Mouse (Mus musculus): Measurements from ENCODE around the gene Tfpt. TPM values are rescaled to one million over a fixed set of nuclear protein-coding genes. Genes with fewer than 3 reads are reported as not detected.

The Tfpt gene
- total and polyA plus RNA-seq, 3 experiments: 38.2 to 44.0 (median 40.2) TPM

- no peaks in the 10 kb centered on the region for H3K27me3 ChIP-seq (ENCODE audit: insufficient read depth, low read length)
- ATAC-seq (ENCODE audit: extremely low read depth, insufficient number of reproducible peaks, low FRiP score, poor library complexity, severe bottlenecking) (peak; percentile 40), DNase-seq (ENCODE audit: low spot score) (peak; percentile 23)
- no peaks in the 10 kb centered on the region for H3K36me3 ChIP-seq (replicated peaks)
- H3K4me1 ChIP-seq (ENCODE audit: insufficient read depth, low read depth, low read length): 0 out of 2 replicates have a peak, but pooled peaks cover 2% of the 10 kb centered on the region
- no peak for TF ChIP-seq TAL1 (conservative IDR thresholded peaks at IDR 0.05; ENCODE audit: low read depth, low read length)
- no peak for TF ChIP-seq POLR2AphosphoS5 (IDR thresholded peaks at IDR 0.05; ENCODE audit: insufficient replicate concordance, low read depth, low read length)
- TF ChIP-seq GATA1 (IDR thresholded peaks at IDR 0.05; ENCODE audit: borderline replicate concordance, low read length): no peak
- TF ChIP-seq CTCF (IDR thresholded peaks at IDR 0.05; ENCODE audit: low read depth, low read length): no peak
- TF ChIP-seq GATA2 (IDR thresholded peaks at IDR 0.05; ENCODE audit: borderline replicate concordance, low read depth, low read length): no peak
- peak overlapping the region; percentile 51; the same call in 1 of the 2 replicates for H3K4me3 ChIP-seq (ENCODE audit: low read depth, low read length)
- no peaks in the 10 kb centered on the region for H3K9me3 ChIP-seq (replicated peaks)
These were observed 34.6 kb downstream of the Tfpt start for GRCm38 (mm10) chr7:3595146-3595545.

DNA sequence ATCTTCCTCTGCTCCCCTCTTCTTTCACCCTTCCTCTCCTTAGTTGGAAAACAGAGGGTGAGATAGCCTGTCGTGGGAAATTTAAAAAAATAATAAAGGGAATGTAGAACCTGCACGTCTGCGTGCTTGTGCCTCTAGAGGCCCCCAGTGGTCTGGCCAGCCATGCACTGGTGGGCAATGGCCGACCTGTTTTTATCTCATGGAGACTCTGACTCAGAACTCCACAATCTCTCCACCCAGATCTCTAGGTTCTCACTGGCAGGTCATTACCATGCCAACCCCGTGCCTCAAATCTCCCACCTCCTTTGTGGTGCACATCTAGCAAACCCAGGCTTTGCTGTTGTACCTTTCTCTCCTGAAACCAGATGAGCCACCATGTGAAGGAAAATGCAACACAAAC lies 35.0 kb downstream of the Tfpt start:
- Histone ChIP-seq H3K4me3 (ENCODE audit: low read depth, low read length) (peak overlapping the region; percentile 51; the same call in 1 of the 2 replicates), H3K36me3 (replicated peaks) (no peaks in the 10 kb centered on the region), H3K9me3 (replicated peaks) (no peaks in the 10 kb centered on the region), H3K4me1 (ENCODE audit: insufficient read depth, low read depth, low read length) (0 out of 2 replicates have a peak, but pooled peaks cover 2% of the 10 kb centered on the region), H3K27me3 (ENCODE audit: insufficient read depth, low read length) (no peaks in the 10 kb centered on the region)
- ATAC-seq (ENCODE audit: extremely low read depth, insufficient number of reproducible peaks, low FRiP score, poor library complexity, severe bottlenecking) (no peak), DNase-seq (ENCODE audit: low spot score) (no peak)
- TF ChIP-seq POLR2AphosphoS5 (IDR thresholded peaks at IDR 0.05; ENCODE audit: insufficient replicate concordance, low read depth, low read length) (no peak), TAL1 (conservative IDR thresholded peaks at IDR 0.05; ENCODE audit: low read depth, low read length) (no peak), GATA1 (IDR thresholded peaks at IDR 0.05; ENCODE audit: borderline replicate concordance, low read length) (no peak), CTCF (IDR thresholded peaks at IDR 0.05; ENCODE audit: low read depth, low read length) (no peak), GATA2 (IDR thresholded peaks at IDR 0.05; ENCODE audit: borderline replicate concordance, low read depth, low read length) (no peak)

- Histone ChIP-seq H3K27me3 (ENCODE audit: insufficient read depth, low read length) (no peaks in the 10 kb centered on the region), H3K4me3 (ENCODE audit: low read depth, low read length) (no peak overlapping the region), H3K9me3 (replicated peaks) (no peaks in the 10 kb centered on the region), H3K4me1 (ENCODE audit: insufficient read depth, low read depth, low read length) (0 out of 2 replicates have a peak, but pooled peaks cover 2% of the 10 kb centered on the region), H3K36me3 (replicated peaks) (no peaks in the 10 kb centered on the region)
- TF ChIP-seq TAL1 (conservative IDR thresholded peaks at IDR 0.05; ENCODE audit: low read depth, low read length): no peak
- no peak for TF ChIP-seq POLR2AphosphoS5 (IDR thresholded peaks at IDR 0.05; ENCODE audit: insufficient replicate concordance, low read depth, low read length)
- TF ChIP-seq GATA2 (IDR thresholded peaks at IDR 0.05; ENCODE audit: borderline replicate concordance, low read depth, low read length): no peak
- TF ChIP-seq CTCF (IDR thresholded peaks at IDR 0.05; ENCODE audit: low read depth, low read length): no peak
- TF ChIP-seq GATA1 (IDR thresholded peaks at IDR 0.05; ENCODE audit: borderline replicate concordance, low read length): no peak
- DNase-seq (ENCODE audit: low spot score) (no peak), ATAC-seq (ENCODE audit: extremely low read depth, insufficient number of reproducible peaks, low FRiP score, poor library complexity, severe bottlenecking) (no peak)
These were observed 35.9 kb downstream of the Tfpt start for GRCm38 (mm10) chr7:3593855-3594254.

- no peak for ATAC-seq (ENCODE audit: extremely low read depth, insufficient number of reproducible peaks, low FRiP score, poor library complexity, severe bottlenecking)
- no peak for DNase-seq (ENCODE audit: low spot score)
These were observed 38.2 kb downstream of the Tfpt start for GRCm38 (mm10) chr7:3591534-3591933.

DNA sequence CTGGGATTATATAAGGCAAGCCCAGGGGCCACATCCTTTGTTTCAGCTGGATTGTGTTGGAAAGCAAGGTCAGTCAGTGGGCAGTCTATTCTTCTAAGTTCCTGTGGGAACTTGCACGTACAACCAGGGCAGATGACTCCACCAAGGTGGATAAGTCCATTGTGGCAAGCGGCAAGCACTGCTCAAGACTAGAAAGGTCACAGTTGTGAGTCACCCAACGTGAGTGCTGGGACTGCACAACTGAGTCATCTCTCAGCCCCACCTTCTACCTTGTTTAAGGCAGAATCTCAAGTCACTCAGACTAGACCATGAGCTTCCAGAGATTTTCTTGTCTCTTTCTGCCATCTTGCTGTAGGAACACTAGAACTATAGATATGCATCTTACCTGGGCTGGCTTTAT lies 39.2 kb downstream of the Tfpt start:
- Histone ChIP-seq H3K4me1 (ENCODE audit: insufficient read depth, low read depth, low read length) (0 out of 2 replicates have a peak, but pooled peaks cover 2% of the 10 kb centered on the region), H3K4me3 (ENCODE audit: low read depth, low read length) (no peak overlapping the region), H3K9me3 (replicated peaks) (no peaks in the 10 kb centered on the region), H3K36me3 (replicated peaks) (no peaks in the 10 kb centered on the region), H3K27me3 (ENCODE audit: insufficient read depth, low read length) (peaks cover 3% of the 10 kb centered on the region)
- TF ChIP-seq TAL1 (conservative IDR thresholded peaks at IDR 0.05; ENCODE audit: low read depth, low read length) (no peak), CTCF (IDR thresholded peaks at IDR 0.05; ENCODE audit: low read depth, low read length) (no peak), GATA1 (IDR thresholded peaks at IDR 0.05; ENCODE audit: borderline replicate concordance, low read length) (no peak), POLR2AphosphoS5 (IDR thresholded peaks at IDR 0.05; ENCODE audit: insufficient replicate concordance, low read depth, low read length) (no peak), GATA2 (IDR thresholded peaks at IDR 0.05; ENCODE audit: borderline replicate concordance, low read depth, low read length) (no peak)
- DNase-seq (ENCODE audit: low spot score) (no peak), ATAC-seq (ENCODE audit: extremely low read depth, insufficient number of reproducible peaks, low FRiP score, poor library complexity, severe bottlenecking) (no peak)

More at GRCm38 (mm10) chr7:3591534-3591933, 38.2 kb downstream of the Tfpt start:
- H3K9me3 ChIP-seq (replicated peaks): no peaks in the 10 kb centered on the region
- TF ChIP-seq GATA1 (IDR thresholded peaks at IDR 0.05; ENCODE audit: borderline replicate concordance, low read length) (no peak), GATA2 (IDR thresholded peaks at IDR 0.05; ENCODE audit: borderline replicate concordance, low read depth, low read length) (no peak), POLR2AphosphoS5 (IDR thresholded peaks at IDR 0.05; ENCODE audit: insufficient replicate concordance, low read depth, low read length) (no peak), TAL1 (conservative IDR thresholded peaks at IDR 0.05; ENCODE audit: low read depth, low read length) (no peak), CTCF (IDR thresholded peaks at IDR 0.05; ENCODE audit: low read depth, low read length) (no peak)
- 0 out of 2 replicates have a peak, but pooled peaks cover 2% of the 10 kb centered on the region for H3K4me1 ChIP-seq (ENCODE audit: insufficient read depth, low read depth, low read length)
- H3K27me3 ChIP-seq (ENCODE audit: insufficient read depth, low read length): no peaks in the 10 kb centered on the region
- no peak overlapping the region for H3K4me3 ChIP-seq (ENCODE audit: low read depth, low read length)
- no peaks in the 10 kb centered on the region for H3K36me3 ChIP-seq (replicated peaks)

- TF ChIP-seq CTCF (IDR thresholded peaks at IDR 0.05; ENCODE audit: low read depth, low read length): no peak
- TF ChIP-seq TAL1 (conservative IDR thresholded peaks at IDR 0.05; ENCODE audit: low read depth, low read length): no peak
- no peak for TF ChIP-seq POLR2AphosphoS5 (IDR thresholded peaks at IDR 0.05; ENCODE audit: insufficient replicate concordance, low read depth, low read length)
- no peak for TF ChIP-seq GATA1 (IDR thresholded peaks at IDR 0.05; ENCODE audit: borderline replicate concordance, low read length)
- TF ChIP-seq GATA2 (IDR thresholded peaks at IDR 0.05; ENCODE audit: borderline replicate concordance, low read depth, low read length): no peak
- ATAC-seq (ENCODE audit: extremely low read depth, insufficient number of reproducible peaks, low FRiP score, poor library complexity, severe bottlenecking): no peak
- no peak for DNase-seq (ENCODE audit: low spot score)
These were observed 42.4 kb downstream of the Tfpt start for GRCm38 (mm10) chr7:3587292-3587691.

More at GRCm38 (mm10) chr7:3587292-3587691, 42.4 kb downstream of the Tfpt start:
- H3K36me3 ChIP-seq (replicated peaks): no peaks in the 10 kb centered on the region
- H3K4me1 ChIP-seq (ENCODE audit: insufficient read depth, low read depth, low read length): no peaks in the 10 kb centered on the region
- H3K9me3 ChIP-seq (replicated peaks): no peaks in the 10 kb centered on the region
- peaks cover 3% of the 10 kb centered on the region for H3K27me3 ChIP-seq (ENCODE audit: insufficient read depth, low read length)
- H3K4me3 ChIP-seq (ENCODE audit: low read depth, low read length): no peak overlapping the region

Data from G1E (cell line).